Mouse (Mus musculus) megakaryocyte, adult 5-6 weeks (primary cell): ENCODE results near the gene Ubac1. TPM values are rescaled to one million over a fixed set of nuclear protein-coding genes. Genes with fewer than 3 reads are reported as not detected.

Experiments used
- ATAC-seq: 2 replicates; pipeline ENCODE4 v1.8.0; 2016; ENCODE audit warnings: mild to moderate bottlenecking, inconsistent platforms; ENCODE audit not compliant: poor library complexity, severe bottlenecking
- total RNA-seq, 2 experiments: library from RNA; stranded (forward) in 1 of 2; stranded (reverse) in 1 of 2; fragments of 153-499, 151-499 nt in 1 of 2; fragments of 221-1000, 200-1000 nt in 1 of 2; gene quantifications; 2 replicates each; pipeline versions ENCODE4 v1.2.3 to v1.2.4; 2015 to 2017

Ubac1 gene
- total RNA-seq, 2 experiments from 2014 or later: 20.9 to 39.8 TPM

- ATAC-seq: no peak
Measured at GRCm38 (mm10) chr2:25977587-25978239, 43.8 kb downstream of the Ubac1 start.

- no peak for ATAC-seq
Measured at GRCm38 (mm10) chr2:25975141-25975770, 46.3 kb downstream of the Ubac1 start.

- no peak for ATAC-seq
Measured at GRCm38 (mm10) chr2:25970426-25970825, 51.1 kb downstream of the Ubac1 start.

GRCm38 (mm10) chr2:25969319-25969718, 52.2 kb downstream of the Ubac1 start:
- ATAC-seq: no peak

GRCm38 (mm10) chr2:25949291-25949690, 72.3 kb downstream of the Ubac1 start:
- no peak for ATAC-seq

Other genes starting within 250 kb of the Ubac1 start
- gene Lcn11, start 244.7 kb downstream of the Ubac1 start, total RNA-seq (2015): not detected in 2 replicates
- not detected in 2 replicates for gene Lcn11, start 244.7 kb downstream of the Ubac1 start, total RNA-seq (2017)
- gene Gm13539, start 239.5 kb downstream of the Ubac1 start, total RNA-seq (2015): not detected in 2 replicates
- gene Gm13539, start 239.5 kb downstream of the Ubac1 start, total RNA-seq (2017): not detected in 2 replicates
- not detected in 2 replicates for gene Glt6d1, start 205.9 kb downstream of the Ubac1 start, total RNA-seq (2015)
- gene Glt6d1, start 205.9 kb downstream of the Ubac1 start, total RNA-seq (2017): not detected in 2 replicates
- not detected in 2 replicates for gene Lcn9, start 198.6 kb downstream of the Ubac1 start, total RNA-seq (2015)
- not detected in 2 replicates for gene Lcn9, start 198.6 kb downstream of the Ubac1 start, total RNA-seq (2017)
- not detected in 2 replicates for gene Sohlh1, start 174.5 kb downstream of the Ubac1 start, total RNA-seq (2015)
- gene Sohlh1, start 174.5 kb downstream of the Ubac1 start, total RNA-seq (2017): not detected in 2 replicates
- gene Kcnt1, start 158.0 kb downstream of the Ubac1 start, total RNA-seq (2015): not detected in 2 replicates
- gene Kcnt1, start 158.0 kb downstream of the Ubac1 start, total RNA-seq (2017): not detected in 2 replicates
- gene Camsap1, start 38.5 kb downstream of the Ubac1 start, total RNA-seq (2015): 3.4 and 4.4 TPM in 2 replicates
- 10.2 and 24.2 TPM in 2 replicates for gene Camsap1, start 38.5 kb downstream of the Ubac1 start, total RNA-seq (2017)
- 2.1 and 3.0 TPM in 2 replicates for gene Nacc2, start 101.5 kb upstream of the Ubac1 start, total RNA-seq (2015)
- gene Nacc2, start 101.5 kb upstream of the Ubac1 start, total RNA-seq (2017): 1.7 and 3.6 TPM in 2 replicates
- gene Lhx3, start 186.5 kb upstream of the Ubac1 start, total RNA-seq (2015): not detected in 2 replicates
- gene Lhx3, start 186.5 kb upstream of the Ubac1 start, total RNA-seq (2017): not detected in 2 replicates
- gene Qsox2, start 215.8 kb upstream of the Ubac1 start, total RNA-seq (2015): 3.5 and 4.7 TPM in 2 replicates
- 1.9 and 2.5 TPM in 2 replicates for gene Qsox2, start 215.8 kb upstream of the Ubac1 start, total RNA-seq (2017)